Mouse (Mus musculus) embryonic fibroblast, embryonic 13.5 days (primary cell): ENCODE results near the gene Cmtr1.

Experiments used
- CTCF ChIP-seq: IDR thresholded peaks from 2 replicates; pipeline ENCODE4 v1.5.1; 2011; ENCODE audit warnings: mild to moderate bottlenecking, control low read depth, low read length, moderate library complexity, borderline replicate concordance; ENCODE audit not compliant: insufficient read depth
- POLR2A ChIP-seq: IDR thresholded peaks from 2 replicates; pipeline ENCODE4 v1.6.1; 2011; ENCODE audit warnings: low read depth, mild to moderate bottlenecking, control low read depth, low read length, moderate library complexity

- TF ChIP-seq CTCF (no peak), POLR2A (no peak)
Measured at GRCm38 (mm10) chr17:29658249-29658648, 2.1 kb upstream of the Cmtr1 start.
